Mouse (Mus musculus) ES-Bruce4 (cell line): ENCODE results near the gene Ptbp2. TPM values are rescaled to one million over a fixed set of nuclear protein-coding genes. Genes with fewer than 3 reads are reported as not detected.

Source experiments
- H3K27ac ChIP-seq: 2 replicates; pipeline ENCODE4 v1.5.1; 2012; ENCODE audit warnings: low read length, inconsistent platforms; ENCODE audit not compliant: insufficient read depth
- H3K27me3 ChIP-seq: 2 replicates; pipeline ENCODE4 v1.6.1; 2012; ENCODE audit warnings: mild to moderate bottlenecking, low read length, inconsistent platforms; ENCODE audit not compliant: control insufficient read depth, poor library complexity, insufficient read depth, severe bottlenecking
- H3K36me3 ChIP-seq: 2 replicates; pipeline ENCODE4 v1.6.1; 2012; ENCODE audit warnings: inconsistent platforms, mild to moderate bottlenecking, low read length, moderate library complexity; ENCODE audit not compliant: control insufficient read depth, poor library complexity, insufficient read depth, severe bottlenecking
- H3K4me1 ChIP-seq: one replicate; pipeline ENCODE4 v1.8.1; 2011; ENCODE audit warnings: low read length; ENCODE audit not compliant: control insufficient read depth, insufficient read depth
- H3K4me3 ChIP-seq: 2 replicates; pipeline ENCODE4 v1.5.1; 2011; ENCODE audit warnings: low read depth, mild to moderate bottlenecking, low read length
- H3K9ac ChIP-seq: 2 replicates; pipeline ENCODE4 v1.6.1; 2012; ENCODE audit warnings: low read depth, mild to moderate bottlenecking, inconsistent platforms; ENCODE audit not compliant: poor library complexity, severe bottlenecking
- H3K9me3 ChIP-seq: replicated peaks from 2 replicates; pipeline ENCODE4 v1.6.1; 2012; ENCODE audit warnings: mild to moderate bottlenecking, low read length, inconsistent platforms; ENCODE audit not compliant: control insufficient read depth, poor library complexity, insufficient read depth, severe bottlenecking
- CTCF ChIP-seq: IDR thresholded peaks from one replicate; pipeline ENCODE4 v1.8.1; 2011; ENCODE audit warnings: low read depth, low read length
- EP300 ChIP-seq: IDR thresholded peaks from 2 replicates; pipeline ENCODE4 v1.6.1; 2011; ENCODE audit warnings: low read depth, low read length; ENCODE audit not compliant: insufficient read depth
- POLR2A ChIP-seq: IDR thresholded peaks from one replicate; pipeline ENCODE4 v1.8.1; 2011; ENCODE audit warnings: low read length; ENCODE audit not compliant: insufficient read depth
- polyA plus RNA-seq: library from polyadenylated mRNA; stranded (reverse); fragments of >200 nt; gene quantifications from 2 replicates; pipeline ENCODE4 v1.2.4, GENCODE M21; 2011; ENCODE audit warnings: low read depth; ENCODE audit not compliant: missing spikeins, insufficient read depth, insufficient read length

Gene Ptbp2
- 75.0 and 82.2 TPM in 2 replicates for polyA plus RNA-seq

- H3K36me3 ChIP-seq = no peaks in the 10 kb centered on the region
- H3K9me3 ChIP-seq = no peaks in the 10 kb centered on the region
- H3K4me3 ChIP-seq = peak within 1 kb of the TSS; percentile 88
- peaks cover 2% of the 10 kb centered on the region for H3K4me1 ChIP-seq
- H3K9ac ChIP-seq = peak within 1 kb of the TSS; percentile 99
- no peaks in the 10 kb centered on the region for H3K27me3 ChIP-seq
- no peak for TF ChIP-seq POLR2A
- no peak for TF ChIP-seq CTCF
- no peak for TF ChIP-seq EP300
- peak within 1 kb of the TSS; percentile 62 for H3K27ac ChIP-seq
Measured at GRCm38 (mm10) chr3:119784366-119784765, at the start of gene Ptbp2. Gene Ptbp2 (minus strand): TSS chr3:119784466.

GRCm38 (mm10) chr3:119814678-119815077 is 30.4 kb upstream of the Ptbp2 start:
- Histone ChIP-seq H3K4me1 (no peaks in the 10 kb centered on the region), H3K27ac (no peak overlapping the region), H3K27me3 (no peaks in the 10 kb centered on the region; the same call in 1 of the 2 replicates), H3K4me3 (no peak overlapping the region), H3K9me3 (no peaks in the 10 kb centered on the region), H3K36me3 (no peaks in the 10 kb centered on the region), H3K9ac (no peak overlapping the region)
- TF ChIP-seq POLR2A = no peak
- no peak for TF ChIP-seq CTCF
- no peak for TF ChIP-seq EP300

- no peaks in the 10 kb centered on the region for H3K9me3 ChIP-seq
- no peak overlapping the region for H3K27ac ChIP-seq
- no peaks in the 10 kb centered on the region for H3K4me1 ChIP-seq
- H3K9ac ChIP-seq = no peak overlapping the region
- TF ChIP-seq POLR2A = no peak
- TF ChIP-seq CTCF = no peak
- H3K4me3 ChIP-seq = no peak overlapping the region
- H3K36me3 ChIP-seq = no peaks in the 10 kb centered on the region
- H3K27me3 ChIP-seq = no peaks in the 10 kb centered on the region
Measured at GRCm38 (mm10) chr3:119806123-119806522, 21.9 kb upstream of the Ptbp2 start.

GRCm38 (mm10) chr3:119794677-119795365 is 10.6 kb upstream of the Ptbp2 start:
- no peaks in the 10 kb centered on the region for H3K36me3 ChIP-seq
- H3K27me3 ChIP-seq = no peaks in the 10 kb centered on the region
- no peak overlapping the region for H3K9ac ChIP-seq
- H3K4me3 ChIP-seq = no peak overlapping the region
- no peaks in the 10 kb centered on the region for H3K9me3 ChIP-seq
- H3K27ac ChIP-seq = no peak overlapping the region
- H3K4me1 ChIP-seq = no peaks in the 10 kb centered on the region
- TF ChIP-seq EP300 (no peak), POLR2A (no peak), CTCF (no peak)

- Histone ChIP-seq H3K36me3 (no peaks in the 10 kb centered on the region), H3K9ac (peak overlapping the region; percentile 99), H3K4me1 (peaks cover 2% of the 10 kb centered on the region), H3K27me3 (no peaks in the 10 kb centered on the region), H3K9me3 (no peaks in the 10 kb centered on the region), H3K27ac (peak overlapping the region; percentile 62), H3K4me3 (peak overlapping the region; percentile 88)
- TF ChIP-seq POLR2A = no peak
- no peak for TF ChIP-seq CTCF
- no peak for TF ChIP-seq EP300
Measured at GRCm38 (mm10) chr3:119782946-119783701, 1.1 kb downstream of the Ptbp2 start.
